Mouse (Mus musculus) kidney, postnatal 10 days (tissue): ENCODE measurements around the gene Ckap4.
A peak's percentile ranks its signal among the peaks of the same experiment; 100 is the strongest.
"Not testable (repeated sequence)": the region's sequence is repeated elsewhere in the genome, so short reads cannot be mapped to it uniquely, and the experiment has no call there.

Experiments
- DNase-seq: peaks from one replicate; pipeline ENCODE4 v3.0.0; 2021; ENCODE audit warnings: mixed read lengths

Gene Ckap4

DNA sequence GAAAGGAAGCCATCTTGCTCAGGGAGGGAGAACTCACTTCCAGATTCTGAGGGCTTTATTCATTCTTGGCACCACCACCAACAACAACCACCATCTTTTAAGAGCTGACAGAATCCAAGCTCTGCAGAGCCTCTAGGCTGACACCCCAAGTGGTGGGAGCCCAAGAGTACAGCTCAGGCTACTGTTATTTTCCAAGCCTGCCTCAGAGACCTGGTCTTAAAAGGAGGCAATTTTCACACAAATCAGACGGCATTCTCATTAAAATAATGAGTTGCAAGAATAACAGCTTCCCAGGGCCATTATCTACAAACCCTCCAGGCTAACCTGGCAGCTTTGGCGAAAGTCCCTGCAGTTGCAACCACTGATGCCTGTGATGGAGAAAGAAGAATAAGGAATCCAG lies 37.1 kb downstream of the Ckap4 start:
- DNase-seq: no peak

DNA sequence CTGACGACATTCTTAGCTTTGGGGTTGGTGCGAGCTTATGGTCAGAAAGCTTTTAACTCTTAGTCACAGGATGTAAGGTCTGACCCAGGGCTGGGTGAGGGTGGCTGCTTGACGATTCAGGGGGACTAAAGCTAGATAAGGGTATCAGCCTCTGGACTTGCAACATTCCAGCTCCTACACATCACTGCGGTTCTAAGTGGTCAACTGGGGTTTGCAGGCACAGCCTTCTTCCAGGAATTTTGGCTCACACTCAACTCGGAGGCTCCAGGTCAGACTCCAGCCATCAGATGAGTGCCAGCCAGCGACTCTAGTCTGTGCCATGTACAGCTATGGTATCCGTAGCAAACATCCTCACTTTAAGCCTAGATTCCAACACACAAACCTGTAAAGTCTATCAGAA lies 39.4 kb downstream of the Ckap4 start:
- no peak for DNase-seq

DNA sequence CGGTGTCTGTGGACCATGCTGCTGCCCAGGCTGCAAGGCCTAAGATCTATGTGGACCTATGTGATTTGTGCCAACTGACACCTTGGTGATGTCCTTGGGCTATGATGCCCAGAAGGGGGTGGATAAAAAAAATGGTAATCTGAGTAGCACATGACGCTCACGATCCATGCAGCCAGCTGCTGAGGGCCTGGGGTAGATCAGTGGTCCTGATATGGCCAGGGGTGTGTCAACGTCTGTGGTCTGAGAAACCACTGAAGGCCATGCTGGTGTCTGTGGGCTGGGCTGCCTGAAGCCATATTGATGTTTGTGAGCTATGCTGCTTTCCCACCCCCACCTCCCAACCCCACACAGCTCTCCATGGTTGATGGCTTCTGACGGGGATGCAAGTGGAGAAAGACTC lies 43.7 kb downstream of the Ckap4 start:
- DNase-seq: no peak

DNA sequence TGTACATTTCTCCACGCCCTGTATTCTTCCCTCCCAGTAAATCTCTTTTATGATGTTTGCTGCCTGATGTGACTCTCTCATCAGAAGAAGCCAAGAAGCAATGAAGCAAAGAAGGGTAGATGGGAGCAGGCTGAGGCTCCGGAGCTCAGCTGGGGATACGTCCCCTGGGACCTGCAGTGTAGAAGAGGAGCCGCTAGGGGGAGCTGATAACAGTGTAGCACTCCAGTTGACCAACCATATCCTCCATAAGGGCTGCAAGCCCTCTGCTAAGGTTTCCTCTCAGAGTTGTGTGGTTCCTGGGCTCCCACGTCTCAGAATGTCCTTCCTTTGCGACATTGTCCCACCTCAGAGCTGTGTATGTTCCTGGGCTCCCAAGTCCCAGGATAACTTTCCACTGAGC lies 45.5 kb downstream of the Ckap4 start:
- peak; percentile 80 for DNase-seq

DNA sequence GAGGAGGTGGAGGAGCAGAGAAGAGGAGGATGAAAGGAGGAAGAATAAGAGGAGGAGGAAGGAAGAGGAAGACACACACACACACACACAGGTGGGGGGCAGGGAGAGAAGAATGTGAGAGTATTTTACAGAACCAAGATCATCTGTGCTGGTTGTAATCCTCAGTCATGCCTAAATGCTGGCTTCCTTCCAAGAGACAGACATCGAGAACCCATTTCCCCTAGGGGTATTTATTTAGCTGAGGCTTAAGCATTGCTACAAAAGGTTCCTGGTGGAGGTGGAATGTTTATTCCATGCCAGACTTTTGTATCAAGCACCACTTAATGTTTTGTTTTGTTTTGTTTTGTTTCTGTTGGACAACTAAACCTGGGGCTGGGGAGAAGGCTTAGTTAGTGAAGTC lies 49.2 kb downstream of the Ckap4 start:
- DNase-seq: no peak

DNA sequence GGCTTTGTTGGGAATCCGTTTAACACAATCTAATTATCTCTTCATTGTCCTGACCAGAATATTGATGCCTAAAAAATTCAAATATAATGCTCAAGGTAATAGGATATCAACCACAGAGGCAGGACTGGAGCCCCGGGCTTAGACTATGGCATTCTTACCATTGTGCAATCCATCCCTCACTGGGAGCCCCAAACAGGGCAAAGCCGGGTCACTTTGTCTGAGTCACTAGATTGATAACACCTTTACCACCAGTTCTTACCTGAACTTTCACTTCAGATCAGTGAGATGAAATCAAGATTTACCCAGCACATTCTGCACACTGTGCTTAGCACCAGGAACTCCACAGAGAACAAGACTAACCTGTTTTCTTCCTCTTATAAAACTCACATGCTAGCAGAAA lies 50.3 kb downstream of the Ckap4 start:
- no peak for DNase-seq

DNA sequence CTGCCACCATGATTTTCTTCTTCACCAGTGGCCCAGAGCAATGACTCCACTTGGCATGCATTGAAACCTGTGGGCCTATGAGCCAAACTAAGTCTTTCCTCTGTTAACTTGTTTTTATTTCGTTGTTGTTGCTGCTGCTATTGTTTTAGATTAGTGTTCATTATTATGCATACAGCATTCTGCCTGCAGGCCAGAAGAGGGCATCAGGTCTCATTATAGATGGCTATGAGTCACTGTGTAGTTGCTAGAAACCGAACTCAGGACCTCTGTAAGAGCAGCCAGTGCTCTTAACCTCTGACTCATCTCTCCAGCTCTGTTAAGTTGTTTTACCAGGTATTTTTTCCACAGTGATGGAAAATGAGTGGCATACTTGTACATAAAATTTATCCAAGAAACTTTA lies 50.8 kb downstream of the Ckap4 start:
- no peak for DNase-seq

DNA sequence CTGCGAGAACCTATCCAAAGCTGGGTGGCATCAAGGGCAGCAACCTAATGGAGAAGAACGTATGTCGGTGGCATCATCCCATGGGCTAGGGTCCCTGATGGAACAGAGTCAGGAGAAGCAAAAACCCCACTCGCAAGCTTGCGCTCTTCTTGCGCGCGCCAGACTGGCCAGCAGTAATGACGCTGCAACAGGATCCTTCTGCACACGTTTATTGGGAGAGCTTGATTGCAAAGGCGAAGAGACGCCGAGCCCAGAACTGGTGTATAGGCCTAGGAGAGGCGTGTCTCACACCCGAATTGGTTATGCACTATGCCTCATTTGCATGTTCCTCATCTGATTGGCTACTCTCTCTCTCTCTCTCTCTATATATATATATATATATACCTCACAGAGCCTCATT lies 51.4 kb downstream of the Ckap4 start:
- DNase-seq: not testable (repeated sequence)

DNA sequence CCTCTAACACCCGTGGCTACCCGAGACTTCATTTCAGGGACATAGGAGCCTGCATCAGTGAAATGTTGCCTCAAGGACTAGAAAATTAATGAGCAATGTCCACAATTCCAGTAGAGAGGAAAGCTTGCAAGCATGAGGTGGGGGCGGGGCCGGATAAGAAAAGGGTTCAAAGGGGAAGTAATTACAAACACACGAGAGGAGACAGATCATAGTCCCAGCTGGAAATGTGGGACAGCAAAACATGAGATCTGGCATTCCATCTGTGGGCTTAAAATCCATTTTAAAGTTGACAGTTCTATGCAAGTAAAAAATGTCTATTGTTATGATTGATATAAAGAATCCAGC lies 52.6 kb downstream of the Ckap4 start:
- peak; percentile 66 for DNase-seq

DNA sequence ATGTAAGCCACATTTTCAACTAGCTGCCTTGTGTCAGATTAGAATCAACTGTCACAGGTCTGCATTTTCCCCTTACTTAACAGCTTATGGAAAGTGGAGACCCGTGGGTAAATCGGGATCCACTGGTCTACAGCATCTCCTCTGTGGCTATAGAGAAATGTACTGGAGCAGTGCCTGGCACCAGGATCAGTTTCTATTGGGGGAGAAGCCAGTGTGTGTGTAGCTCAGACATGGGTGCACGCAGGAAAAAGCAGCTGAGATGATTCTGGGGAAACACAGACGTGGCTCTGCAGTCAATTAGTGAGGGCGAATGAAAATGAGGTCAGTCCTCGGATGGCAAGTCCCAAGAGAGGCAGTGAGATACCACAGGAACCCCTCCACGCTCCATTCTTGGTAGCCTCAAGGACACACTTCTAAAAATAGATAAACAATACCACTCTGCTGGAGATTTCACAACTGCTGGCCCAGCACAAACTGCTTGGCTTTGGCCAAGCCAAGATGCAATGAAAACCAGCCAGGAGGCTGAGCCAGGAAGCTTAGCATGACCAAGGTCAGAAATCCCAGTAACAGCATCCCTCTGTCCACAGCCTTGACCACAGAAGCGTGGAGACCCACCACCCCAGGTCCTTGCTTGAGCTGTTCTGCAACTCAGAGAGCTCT lies 53.1 kb downstream of the Ckap4 start:
- DNase-seq: peak; percentile 40

DNA sequence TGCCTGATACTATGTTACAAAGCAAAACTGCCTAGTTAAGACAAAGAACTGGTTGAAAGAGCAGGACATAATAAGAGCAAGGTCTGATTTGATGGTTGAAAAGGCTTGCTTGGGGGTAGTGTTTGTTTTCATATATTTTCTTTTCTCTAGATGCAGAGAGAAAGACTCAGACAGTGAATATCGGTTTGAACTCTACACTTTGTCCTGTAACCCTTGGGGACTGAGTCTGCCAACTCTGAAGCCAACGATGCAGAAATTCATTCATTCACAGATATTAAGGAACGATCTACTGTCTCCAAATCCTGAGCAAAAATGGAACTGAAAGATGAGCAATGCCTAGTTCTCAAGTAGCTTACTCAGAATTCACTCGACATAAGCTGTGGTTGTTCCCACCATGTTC lies 53.7 kb downstream of the Ckap4 start:
- DNase-seq: no peak

DNA sequence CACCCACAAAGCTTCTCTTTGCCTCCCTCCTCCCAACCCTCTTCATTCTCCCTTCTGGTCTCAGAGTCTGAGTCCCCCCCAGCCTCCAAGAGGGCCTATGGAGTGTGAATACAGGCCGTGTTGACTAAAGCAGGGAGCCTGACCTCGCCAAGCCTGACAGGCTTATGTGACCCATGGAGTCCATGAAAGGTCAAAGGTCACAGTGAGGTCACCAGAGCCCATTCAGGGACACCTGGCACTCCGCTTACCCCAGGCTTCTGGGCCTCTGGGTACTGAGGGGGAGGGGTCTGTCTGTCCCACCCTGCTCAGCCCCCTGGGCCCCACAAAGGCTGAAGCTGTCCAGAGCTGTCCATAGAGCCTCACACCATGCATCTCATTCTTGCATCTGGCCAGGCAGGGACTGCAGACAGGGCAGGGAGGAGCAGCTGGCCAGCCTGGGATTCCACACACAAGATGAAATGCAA lies 56.2 kb downstream of the Ckap4 start:
- DNase-seq: no peak

DNA sequence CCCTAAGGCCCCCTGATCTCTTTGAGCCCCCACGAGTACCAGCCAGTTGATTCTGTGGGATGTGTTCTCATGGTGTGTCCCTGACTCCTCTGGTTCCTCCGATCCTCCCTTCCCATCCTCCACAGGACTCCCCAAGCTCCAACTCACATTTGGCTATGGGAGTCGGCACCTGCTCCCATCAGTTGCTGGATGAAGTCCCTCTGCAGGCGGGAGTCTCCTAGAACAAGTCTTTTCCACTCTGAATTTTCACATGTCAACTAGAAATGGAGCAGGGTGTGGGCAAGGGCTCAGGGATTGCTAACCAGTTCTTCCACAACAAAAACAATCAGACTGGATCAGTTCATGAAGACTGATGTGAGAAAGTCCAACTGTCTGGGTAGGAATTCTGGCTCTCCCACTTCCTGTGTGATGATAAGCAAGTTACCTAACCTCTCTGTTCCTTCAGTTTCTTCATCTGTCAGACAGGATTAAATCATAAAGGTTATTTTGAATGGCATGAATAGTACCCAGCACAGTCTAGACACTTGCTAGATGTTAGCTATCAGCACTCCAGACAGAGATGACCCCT lies 56.7 kb downstream of the Ckap4 start:
- DNase-seq: no peak
